Mouse (Mus musculus) embryonic facial prominence, embryonic 13.5 days (tissue): Measurements from ENCODE around the gene Acot1. TPM values are rescaled to one million over a fixed set of nuclear protein-coding genes. Genes with fewer than 3 reads are reported as not detected.
"Not testable (repeated sequence)": the region's sequence is repeated elsewhere in the genome, so short reads cannot be mapped to it uniquely, and the experiment has no call there.

Source experiments
- ATAC-seq: fragments of 200-750 bp; cut with Nextera tagmentation; 2 replicates; pipeline ENCODE4 v1.8.0; 2017; ENCODE audit warnings: low read depth; ENCODE audit not compliant: insufficient number of reproducible peaks, insufficient read depth, low FRiP score, low TSS enrichment
- H3K27ac ChIP-seq: fragments of 300-500 bp; sonication (generic); 2 replicates; pipeline ENCODE4 v1.5.1; 2015; ENCODE audit warnings: moderate library complexity, mild to moderate bottlenecking, inconsistent platforms
- H3K27me3 ChIP-seq: fragments of 300-500 bp; sonication (generic); 2 replicates; pipeline ENCODE4 v1.6.1; 2015; ENCODE audit warnings: mild to moderate bottlenecking, inconsistent platforms
- H3K36me3 ChIP-seq: fragments of 300-500 bp; sonication (generic); 2 replicates; pipeline ENCODE4 v1.6.1; 2015; ENCODE audit warnings: mild to moderate bottlenecking, inconsistent platforms
- H3K4me1 ChIP-seq: fragments of 300-500 bp; sonication (generic); 2 replicates; pipeline ENCODE4 v1.6.1; 2015; ENCODE audit warnings: inconsistent platforms
- H3K4me2 ChIP-seq: fragments of 300-500 bp; sonication (generic); 2 replicates; pipeline ENCODE4 v1.6.1; 2015; ENCODE audit warnings: moderate library complexity, mild to moderate bottlenecking, inconsistent platforms
- H3K4me3 ChIP-seq: fragments of 300-500 bp; sonication (generic); 2 replicates; pipeline ENCODE4 v1.5.1; 2015; ENCODE audit warnings: mild to moderate bottlenecking, inconsistent platforms
- H3K9ac ChIP-seq: fragments of 300-500 bp; sonication (generic); 2 replicates; pipeline ENCODE4 v1.6.1; 2015; ENCODE audit warnings: mild to moderate bottlenecking, inconsistent platforms
- H3K9me3 ChIP-seq: fragments of 300-500 bp; sonication (generic); 2 replicates; pipeline ENCODE4 v1.6.1; 2016; ENCODE audit warnings: inconsistent platforms
- WGBS: fragments of 180-500 bp; shearing (Covaris S2); methylation state at CpG from one replicate; pipeline ENCODE4 v1.1.7; 2015; ENCODE audit warnings: mixed read lengths; 5-methylcytosine and 5-hydroxymethylcytosine counted together
- polyA plus RNA-seq: library from polyadenylated mRNA; unstranded; fragments of >200 nt; fragmentation: Nextera tagmentation; extraction: Ambion mirVana; gene quantifications from 2 replicates; pipeline ENCODE4 v1.2.1, GENCODE M21; 2015

Gene Acot1
- polyA plus RNA-seq, 1 experiment from 2014 or later: 45.4 TPM

GRCm38 (mm10) chr12:83998341-83999107, 10.8 kb upstream of the Acot1 start:
- Histone ChIP-seq H3K27ac (no peak overlapping the region), H3K4me1 (no peaks in the 10 kb centered on the region), H3K36me3 (peaks cover 5% of the 10 kb centered on the region), H3K4me2 (no peak overlapping the region), H3K9ac (no peak overlapping the region), H3K27me3 (no peaks in the 10 kb centered on the region), H3K9me3 (peaks cover 5% of the 10 kb centered on the region; the same call in 1 of the 2 replicates), H3K4me3 (no peak overlapping the region)
- WGBS: 58% methylated on average over 11 of the region's 11 CpGs
- ATAC-seq: no peak

GRCm38 (mm10) chr12:83999237-83999636, 10.1 kb upstream of the Acot1 start:
- H3K36me3 ChIP-seq, H3K4me2 ChIP-seq, H3K9me3 ChIP-seq, H3K9ac ChIP-seq, H3K27me3 ChIP-seq, H3K4me1 ChIP-seq, H3K27ac ChIP-seq, ATAC-seq, H3K4me3 ChIP-seq: not testable (repeated sequence)
- WGBS: 74% methylated on average over 8 of the region's 8 CpGs

- Histone ChIP-seq H3K9ac (no peak overlapping the region), H3K4me3 (no peak overlapping the region), H3K4me1 (no peaks in the 10 kb centered on the region), H3K36me3 (no peaks in the 10 kb centered on the region), H3K27me3 (no peaks in the 10 kb centered on the region), H3K27ac (no peak overlapping the region), H3K4me2 (no peak overlapping the region), H3K9me3 (peaks cover 5% of the 10 kb centered on the region; the same call in 1 of the 2 replicates)
- ATAC-seq: no peak
- WGBS: 91% methylated on average over 3 of the region's 3 CpGs
Measured at GRCm38 (mm10) chr12:84000418-84000817, 8.9 kb upstream of the Acot1 start.

GRCm38 (mm10) chr12:84003866-84004265, 5.4 kb upstream of the Acot1 start:
- Histone ChIP-seq H3K27ac (no peak overlapping the region), H3K36me3 (no peaks in the 10 kb centered on the region), H3K9ac (no peak overlapping the region), H3K4me3 (no peak overlapping the region), H3K9me3 (peaks cover 5% of the 10 kb centered on the region; the same call in 1 of the 2 replicates), H3K4me2 (no peak overlapping the region), H3K4me1 (peaks cover 6% of the 10 kb centered on the region), H3K27me3 (no peaks in the 10 kb centered on the region)
- WGBS: 88% methylated on average over 1 of the region's 1 CpGs
- no peak for ATAC-seq

- Histone ChIP-seq H3K4me1 (peaks cover 23% of the 10 kb centered on the region), H3K9me3 (no peaks in the 10 kb centered on the region), H3K9ac (no peak overlapping the region), H3K4me3 (no peak overlapping the region), H3K4me2 (no peak overlapping the region), H3K27me3 (no peaks in the 10 kb centered on the region), H3K36me3 (no peaks in the 10 kb centered on the region), H3K27ac (no peak overlapping the region)
- 89% methylated on average over 12 of the region's 12 CpGs for WGBS
- no peak for ATAC-seq
Measured at GRCm38 (mm10) chr12:84008251-84008650, 1.0 kb upstream of the Acot1 start.

- no peaks in the 10 kb centered on the region for H3K9me3 ChIP-seq
- no peaks in the 10 kb centered on the region for H3K36me3 ChIP-seq
- peak overlapping the region; percentile 60 for H3K4me2 ChIP-seq
- H3K9ac ChIP-seq: peak overlapping the region; percentile 72
- 66% methylated on average over 8 of the region's 8 CpGs for WGBS
- no peaks in the 10 kb centered on the region for H3K27me3 ChIP-seq
- no peak for ATAC-seq
- H3K4me3 ChIP-seq: peak overlapping the region; percentile 51
- peak overlapping the region; percentile 64 for H3K27ac ChIP-seq
- peaks cover 23% of the 10 kb centered on the region for H3K4me1 ChIP-seq
Measured at GRCm38 (mm10) chr12:84008729-84009128, 561 bp upstream of the Acot1 start.

GRCm38 (mm10) chr12:84010201-84010600, 911 bp downstream of the Acot1 start:
- H3K4me2 ChIP-seq: peak overlapping the region; percentile 60
- no peaks in the 10 kb centered on the region for H3K27me3 ChIP-seq
- WGBS: 85% methylated on average over 3 of the region's 3 CpGs
- no peak for ATAC-seq
- peak overlapping the region; percentile 51 for H3K4me3 ChIP-seq
- peak overlapping the region; percentile 72; the same call in 1 of the 2 replicates for H3K9ac ChIP-seq
- H3K4me1 ChIP-seq: peaks cover 23% of the 10 kb centered on the region
- H3K9me3 ChIP-seq: no peaks in the 10 kb centered on the region
- no peak overlapping the region for H3K27ac ChIP-seq
- H3K36me3 ChIP-seq: peaks cover under 1% of the 10 kb centered on the region; the same call in 1 of the 2 replicates

GRCm38 (mm10) chr12:84011251-84012040, 2.2 kb downstream of the Acot1 start:
- Histone ChIP-seq H3K27me3 (no peaks in the 10 kb centered on the region), H3K4me1 (peaks cover 23% of the 10 kb centered on the region), H3K27ac (no peak overlapping the region), H3K9ac (0 out of 2 replicates have a peak overlapping the region, but pooled peaks have one; percentile 22), H3K4me3 (no peak overlapping the region), H3K36me3 (peaks cover 8% of the 10 kb centered on the region), H3K9me3 (no peaks in the 10 kb centered on the region), H3K4me2 (peak overlapping the region; percentile 60)
- 54% methylated on average over 12 of the region's 12 CpGs for WGBS
- ATAC-seq: 0 out of 2 replicates have a peak, but pooled peaks have one; percentile 48

GRCm38 (mm10) chr12:84013130-84013529, 3.8 kb downstream of the Acot1 start:
- Histone ChIP-seq H3K4me3 (no peak overlapping the region), H3K4me2 (no peak overlapping the region), H3K4me1 (peaks cover 23% of the 10 kb centered on the region), H3K27ac (no peak overlapping the region), H3K9ac (no peak overlapping the region), H3K27me3 (no peaks in the 10 kb centered on the region), H3K9me3 (no peaks in the 10 kb centered on the region), H3K36me3 (peaks cover 12% of the 10 kb centered on the region)
- no peak for ATAC-seq
- WGBS: 80% methylated on average over 6 of the region's 6 CpGs

- Histone ChIP-seq H3K4me1 (peaks cover 18% of the 10 kb centered on the region), H3K4me2 (no peak overlapping the region), H3K9ac (no peak overlapping the region), H3K4me3 (no peak overlapping the region), H3K9me3 (no peaks in the 10 kb centered on the region), H3K36me3 (peaks cover 16% of the 10 kb centered on the region), H3K27ac (no peak overlapping the region), H3K27me3 (no peaks in the 10 kb centered on the region)
- 93% methylated on average over 7 of the region's 7 CpGs for WGBS
- ATAC-seq: no peak
Measured at GRCm38 (mm10) chr12:84013701-84014100, 4.4 kb downstream of the Acot1 start.

GRCm38 (mm10) chr12:84020528-84020927, 11.2 kb downstream of the Acot1 start:
- not testable (repeated sequence) for ATAC-seq, H3K27me3 ChIP-seq, H3K9ac ChIP-seq, H3K4me2 ChIP-seq, H3K4me1 ChIP-seq, H3K9me3 ChIP-seq, H3K4me3 ChIP-seq, H3K27ac ChIP-seq
- H3K36me3 ChIP-seq: peaks cover 12% of the 10 kb centered on the region; the same call in 1 of the 2 replicates
- WGBS: 52% methylated on average over 7 of the region's 7 CpGs
